7 mouse cellular contexts compared by ENCODE assay signal in the genomic region with DNA sequence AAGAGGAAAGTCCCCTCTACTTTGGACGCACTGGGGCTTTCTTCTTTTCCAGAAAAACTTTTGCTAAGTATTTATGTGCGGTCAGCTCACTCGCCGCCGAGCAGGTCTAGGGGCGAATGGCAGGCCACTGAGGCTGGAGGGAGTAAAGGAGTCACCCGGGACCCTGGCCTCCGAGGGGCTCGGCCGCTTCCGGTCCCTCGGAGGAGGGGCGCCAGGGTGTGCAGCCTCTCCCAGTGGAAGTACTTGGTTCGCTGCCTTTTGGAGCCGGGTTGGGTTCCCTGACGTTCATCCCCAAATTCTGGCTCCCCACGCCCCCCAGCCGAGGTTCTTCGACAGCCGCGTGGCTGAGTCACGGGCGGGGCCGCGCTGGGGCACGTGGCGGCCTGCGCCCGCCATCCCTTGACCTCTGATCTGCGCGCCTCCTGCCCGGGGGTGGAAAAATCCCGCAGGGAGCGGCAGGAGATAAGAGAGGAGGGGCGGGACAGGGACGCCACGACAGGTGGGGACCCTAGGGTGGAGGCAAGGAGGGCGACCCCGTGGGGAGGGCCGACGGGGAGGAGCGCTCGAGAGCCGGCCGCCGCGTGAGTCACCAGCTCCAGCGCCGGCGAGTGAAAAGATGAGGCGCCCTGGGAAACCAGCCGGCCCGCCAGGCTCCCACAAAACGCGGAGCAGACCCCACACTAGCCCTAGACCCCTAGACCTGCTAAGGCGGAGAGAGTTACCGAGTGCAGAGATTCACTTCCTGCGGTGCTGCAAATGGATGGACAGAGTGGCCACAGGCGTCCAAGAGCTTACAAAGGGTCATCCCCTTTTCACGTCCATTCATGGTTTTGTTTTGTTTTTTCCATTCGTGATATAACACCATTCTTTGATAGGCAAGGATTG. TPM values are rescaled to one million over a fixed set of nuclear protein-coding genes. Genes with fewer than 3 reads are reported as not detected.
DNase-seq lines count a peak whose midpoint lies in the region; ATAC-seq lines count a peak whose summit lies in the region.

No protein-coding gene starts in this region.

- no peaks in the 10 kb centered on the region for H3K27me3 ChIP-seq in intestine, embryonic 15.5 days (replicated peaks)

- H3K9ac ChIP-seq in intestine, embryonic 15.5 days: peak overlapping the region; percentile 98

- peaks cover 22% of the 10 kb centered on the region for H3K36me3 ChIP-seq in intestine, embryonic 15.5 days

- ATAC-seq in intestine, embryonic 15.5 days: peak; percentile 39

- H3K9me3 ChIP-seq in intestine, embryonic 15.5 days: no peaks in the 10 kb centered on the region

- peak overlapping the region; percentile 87 for H3K4me2 ChIP-seq in intestine, embryonic 15.5 days (replicated peaks)

- under 1% methylated on average over 61 of the region's 61 CpGs for WGBS in intestine, embryonic 15.5 days

- DNase-seq in T-cell, adult 2 months (ENCODE audit: low spot score): peak; percentile 34
- DNase-seq in cerebellum, postnatal 10 days: peak; percentile 64 to 67
- peak; percentile 58 to 79 for DNase-seq in gastrocnemius, postnatal 4 days (ENCODE audit: low spot score in 2 of 2)
- DNase-seq in lung, adult 18-20 months: peak; percentile 64 to 70
- DNase-seq in ovary, adult 18-20 months (ENCODE audit: low spot score): peak; percentile 53
- DNase-seq in right cerebral cortex, postnatal 4 days: no peak

- peak overlapping the region; percentile 99 for H3K4me3 ChIP-seq in intestine, embryonic 15.5 days (replicated peaks)

- H3K27ac ChIP-seq in intestine, embryonic 15.5 days: peak overlapping the region; percentile 99

- H3K4me1 ChIP-seq in intestine, embryonic 15.5 days (replicated peaks): peaks cover 47% of the 10 kb centered on the region

RNA-seq across cellular contexts. Expression of a gene that starts 1.2 kb away (rescaled TPM):
- 1,000 to 10,000 TPM; 4,042 to 4,361 TPM for total RNA-seq in gastrocnemius, postnatal 4 days (2021)
- 12.1 and 15.6 TPM in 2 replicates for polyA plus RNA-seq in intestine, embryonic 15.5 days (2015; fragmentation: Nextera tagmentation; extraction: Ambion mirVana)

RNA-seq across cellular contexts. Expression of a gene that starts 1.4 kb away (rescaled TPM):
- 100 to 1,000 TPM; 620 to 621 TPM for total RNA-seq in gastrocnemius, postnatal 4 days (2021)
- polyA plus RNA-seq in intestine, embryonic 15.5 days (2015; fragmentation: Nextera tagmentation; extraction: Ambion mirVana): 2,127 and 2,325 TPM in 2 replicates

RNA-seq across cellular contexts. Expression of a gene that starts 8.5 kb away (rescaled TPM):
- total RNA-seq in gastrocnemius, postnatal 4 days (2021): 100 to 1,000 TPM; 222 TPM
- polyA plus RNA-seq in intestine, embryonic 15.5 days (2015; fragmentation: Nextera tagmentation; extraction: Ambion mirVana): 171 and 180 TPM in 2 replicates

RNA-seq across cellular contexts. Expression of a gene that starts 8.8 kb away (rescaled TPM):
- total RNA-seq in gastrocnemius, postnatal 4 days (2021): 10 to 100 TPM; 43.5 to 44.0 TPM
- 106 and 107 TPM in 2 replicates for polyA plus RNA-seq in intestine, embryonic 15.5 days (2015; fragmentation: Nextera tagmentation; extraction: Ambion mirVana)

RNA-seq across cellular contexts. Expression of a gene that starts 13.4 kb away (rescaled TPM):
- total RNA-seq in gastrocnemius, postnatal 4 days (2021): 100 to 1,000 TPM; 119 to 129 TPM
- polyA plus RNA-seq in intestine, embryonic 15.5 days (2015; fragmentation: Nextera tagmentation; extraction: Ambion mirVana): 132 and 154 TPM in 2 replicates
